Mouse (Mus musculus) C2C12 (cell line): ENCODE measurements at regions not wholly inside any gene's neighbourhood (a gene's known extent, or its start where the extent isn't known, plus 50 kb on each side); places are given as distances from the start of the nearest gene placed in this dataset.

Experiments
- H3K27me3 ChIP-seq: one replicate; pipeline ENCODE4 v1.6.1; 2011; ENCODE audit not compliant: control insufficient read depth, insufficient read depth, insufficient read length
- H3K36me3 ChIP-seq: one replicate; pipeline ENCODE4 v1.6.1; 2011; ENCODE audit not compliant: control insufficient read depth, insufficient read depth
- H3K4me3 ChIP-seq: one replicate; pipeline ENCODE4 v1.5.1; 2011; ENCODE audit warnings: mild to moderate bottlenecking, control low read depth; ENCODE audit not compliant: poor library complexity, insufficient read depth, severe bottlenecking
- H3K79me2 ChIP-seq: one replicate; pipeline ENCODE4 v1.6.1; 2011; ENCODE audit not compliant: control insufficient read depth, insufficient read depth
- H3K79me3 ChIP-seq: one replicate; pipeline ENCODE4 v1.6.1; 2011; ENCODE audit warnings: low read depth, control low read depth
- H3ac ChIP-seq: one replicate; pipeline ENCODE3; 2011; ENCODE audit warnings: low read depth; ENCODE audit not compliant: control insufficient read depth, insufficient read length
- CEBPB ChIP-seq: IDR thresholded peaks from one replicate; pipeline ENCODE4 v1.6.1; 2011; ENCODE audit warnings: low read depth, mild to moderate bottlenecking, control low read depth, moderate library complexity
- CTCF ChIP-seq: IDR thresholded peaks from one replicate; pipeline ENCODE4 v1.5.1; 2011; ENCODE audit not compliant: control insufficient read depth, insufficient read depth, insufficient read length
- FOSL1 ChIP-seq: IDR thresholded peaks from one replicate; pipeline ENCODE4 v1.8.0; 2011; ENCODE audit warnings: mild to moderate bottlenecking, low read length; ENCODE audit not compliant: poor library complexity, insufficient read depth, severe bottlenecking
- MAX ChIP-seq: IDR thresholded peaks from one replicate; pipeline ENCODE4 v1.6.1; 2011; ENCODE audit warnings: mild to moderate bottlenecking, control low read depth
- MYOD1 ChIP-seq: IDR thresholded peaks from one replicate; pipeline ENCODE4 v1.6.1; 2011; ENCODE audit warnings: low read depth; ENCODE audit not compliant: control insufficient read depth, insufficient read length
- MYOG ChIP-seq: IDR thresholded peaks from one replicate; pipeline ENCODE4 v1.6.1; 2011; ENCODE audit not compliant: control insufficient read depth, insufficient read length; ENCODE audit errors: extremely low read depth
- USF1 ChIP-seq: IDR thresholded peaks from one replicate; pipeline ENCODE4 v1.6.1; 2011; ENCODE audit warnings: low read depth, mild to moderate bottlenecking, control low read depth, moderate library complexity

DNA sequence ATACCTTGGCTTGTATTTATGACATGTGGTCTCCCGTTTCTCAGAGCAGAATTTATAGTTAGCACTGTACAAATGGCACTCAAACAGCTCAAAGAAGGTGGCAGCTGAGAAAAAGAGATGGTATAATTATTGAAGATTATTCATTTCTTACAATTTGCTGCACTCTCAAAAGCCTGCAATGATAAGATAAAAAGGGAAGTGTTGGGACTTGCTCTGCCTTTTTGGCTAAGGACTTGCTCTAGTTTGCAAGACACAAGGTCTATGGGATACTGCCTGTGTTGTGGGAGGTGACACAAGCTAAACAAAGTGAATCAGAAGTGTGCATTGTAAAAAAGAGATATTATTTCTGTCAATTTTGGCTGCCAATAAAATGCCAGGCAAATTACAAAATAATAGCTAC lies 340.2 kb upstream of the Pik3r1 start:
- Histone ChIP-seq H3K36me3 (no peaks in the 10 kb centered on the region), H3K27me3 (no peaks in the 10 kb centered on the region), H3ac (no peak overlapping the region), H3K79me3 (no peaks in the 10 kb centered on the region), H3K79me2 (no peaks in the 10 kb centered on the region), H3K4me3 (no peak overlapping the region)
- no peak for TF ChIP-seq MYOD1
- no peak for TF ChIP-seq MAX
- no peak for TF ChIP-seq CTCF
- TF ChIP-seq CEBPB = no peak
- no peak for TF ChIP-seq FOSL1

DNA sequence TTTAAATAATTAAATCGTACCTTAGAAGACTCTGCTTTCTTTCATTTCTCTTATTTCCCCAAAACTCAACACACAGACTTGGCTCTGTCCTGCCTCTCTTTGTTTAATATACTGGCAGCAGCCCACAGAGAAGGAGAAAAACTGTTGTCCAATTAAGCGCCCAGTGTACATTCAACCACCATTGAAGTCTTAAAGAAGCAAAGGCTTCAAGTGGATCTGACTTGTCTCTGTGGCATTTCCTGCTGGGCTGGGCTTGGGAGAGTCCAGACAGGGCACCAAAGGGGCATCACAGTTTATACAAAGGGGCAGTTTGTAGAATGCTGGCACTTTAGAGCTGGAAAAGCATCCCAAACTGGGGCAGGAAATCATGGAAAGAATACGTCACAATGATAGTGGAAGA lies 340.9 kb upstream of the Pik3r1 start:
- Histone ChIP-seq H3K79me2 (no peaks in the 10 kb centered on the region), H3K4me3 (no peak overlapping the region), H3K27me3 (no peaks in the 10 kb centered on the region), H3ac (no peak overlapping the region), H3K79me3 (no peaks in the 10 kb centered on the region), H3K36me3 (no peaks in the 10 kb centered on the region)
- TF ChIP-seq MYOG (no peak), CEBPB (no peak), FOSL1 (no peak), CTCF (no peak), MAX (no peak), MYOD1 (no peak), USF1 (no peak)

DNA sequence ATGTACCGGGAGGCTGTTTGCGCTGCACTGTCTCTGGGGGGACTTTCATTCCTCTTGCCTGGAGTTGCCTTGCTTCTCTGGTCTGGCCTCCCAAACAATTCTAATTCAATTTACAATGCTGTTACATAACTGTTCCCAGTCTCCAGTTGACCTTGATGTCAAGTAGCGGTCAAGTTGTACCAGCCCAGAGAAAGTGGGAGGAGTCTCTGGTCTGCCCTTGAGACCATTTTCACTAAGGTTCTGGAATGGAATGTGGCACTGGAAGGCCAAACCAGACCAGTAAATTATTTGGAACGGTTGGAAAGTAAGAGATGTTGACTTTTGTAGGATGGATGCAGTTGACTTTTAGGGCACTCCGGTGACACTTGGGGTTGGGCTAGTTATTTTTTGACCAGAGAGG lies 345.9 kb upstream of the Pik3r1 start:
- Histone ChIP-seq H3ac (no peak overlapping the region), H3K79me3 (no peaks in the 10 kb centered on the region), H3K4me3 (no peak overlapping the region), H3K27me3 (no peaks in the 10 kb centered on the region), H3K36me3 (no peaks in the 10 kb centered on the region), H3K79me2 (no peaks in the 10 kb centered on the region)
- TF ChIP-seq FOSL1 (no peak), CEBPB (no peak), MAX (no peak), USF1 (no peak), CTCF (no peak), MYOG (no peak), MYOD1 (no peak)

DNA sequence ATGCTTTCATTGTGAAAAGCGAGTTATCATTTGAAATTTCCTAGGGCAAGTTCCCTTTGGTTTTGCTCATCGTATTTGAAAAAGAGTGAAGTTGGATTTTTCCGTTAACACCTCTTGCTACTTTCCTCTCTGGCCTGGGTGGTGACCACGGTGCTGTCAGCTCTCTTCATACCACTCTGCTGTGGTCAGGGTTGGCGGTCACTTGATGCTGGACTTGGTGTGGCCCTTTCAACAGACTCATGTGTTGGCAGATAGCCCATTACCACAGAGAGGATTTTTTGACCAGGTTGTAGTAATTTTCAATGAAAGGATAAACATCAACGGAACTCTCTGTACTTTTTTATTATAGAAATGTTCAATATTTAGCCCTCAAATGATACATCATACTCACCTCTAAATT lies 354.3 kb upstream of the Pik3r1 start:
- Histone ChIP-seq H3K4me3 (no peak overlapping the region), H3K27me3 (no peaks in the 10 kb centered on the region), H3ac (no peak overlapping the region), H3K79me2 (no peaks in the 10 kb centered on the region), H3K79me3 (no peaks in the 10 kb centered on the region), H3K36me3 (no peaks in the 10 kb centered on the region)
- no peak for TF ChIP-seq USF1
- no peak for TF ChIP-seq MYOD1
- TF ChIP-seq MYOG = no peak
- no peak for TF ChIP-seq MAX
- no peak for TF ChIP-seq CEBPB
- TF ChIP-seq FOSL1 = no peak
- no peak for TF ChIP-seq CTCF

DNA sequence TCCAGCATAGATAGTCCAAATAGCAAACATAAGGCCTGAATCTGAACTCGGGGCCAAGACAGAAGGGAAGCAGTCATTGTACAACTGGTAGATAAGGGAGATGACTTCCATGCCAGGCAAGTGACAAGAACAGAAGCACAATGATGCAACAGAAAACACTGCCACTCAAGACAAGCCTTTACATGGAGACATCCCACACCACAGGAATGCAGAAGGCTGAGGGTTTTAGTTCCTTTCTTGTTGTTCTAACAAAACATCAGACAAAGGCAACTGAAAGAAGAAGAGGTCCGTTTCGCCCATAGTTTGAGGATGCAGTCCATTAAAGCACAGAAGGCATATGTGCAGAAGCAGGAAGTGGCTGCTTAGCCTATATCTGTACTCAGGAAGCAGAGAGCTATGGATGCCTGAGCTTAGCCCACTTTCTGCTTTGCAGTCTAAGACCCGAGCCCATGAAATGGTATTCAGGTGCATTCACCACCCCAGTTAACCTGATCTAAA lies 360.0 kb upstream of the Pik3r1 start:
- H3ac ChIP-seq = no peak overlapping the region
- TF ChIP-seq MYOG = no peak
- TF ChIP-seq MAX = no peak
- TF ChIP-seq FOSL1 = no peak
- no peak for TF ChIP-seq CTCF
- TF ChIP-seq CEBPB = no peak
- no peak for TF ChIP-seq MYOD1
- H3K79me2 ChIP-seq = no peaks in the 10 kb centered on the region
- no peaks in the 10 kb centered on the region for H3K36me3 ChIP-seq
- H3K79me3 ChIP-seq = no peaks in the 10 kb centered on the region
- H3K27me3 ChIP-seq = no peaks in the 10 kb centered on the region
- no peak overlapping the region for H3K4me3 ChIP-seq

DNA sequence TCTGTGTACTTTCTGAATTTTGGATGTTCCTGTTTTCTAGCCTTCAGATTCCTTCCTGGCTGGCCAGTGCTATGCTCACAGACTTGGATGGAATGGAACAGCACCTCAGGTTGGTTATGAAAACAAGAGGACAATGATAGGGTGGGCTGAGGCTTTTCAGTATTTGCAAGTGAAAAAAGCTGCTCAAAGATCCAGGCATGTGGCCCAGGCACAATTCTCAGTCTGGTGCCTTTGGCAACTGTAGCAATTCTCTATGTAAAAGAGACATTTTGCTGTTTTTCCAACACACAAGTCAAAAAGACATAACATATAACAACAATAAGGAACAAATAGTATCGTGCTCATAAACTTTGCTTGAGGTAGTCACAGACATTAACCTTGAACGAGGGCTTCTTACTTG lies 363.4 kb upstream of the Pik3r1 start:
- no peaks in the 10 kb centered on the region for H3K79me3 ChIP-seq
- H3ac ChIP-seq = no peak overlapping the region
- H3K4me3 ChIP-seq = no peak overlapping the region
- H3K36me3 ChIP-seq = no peaks in the 10 kb centered on the region
- H3K79me2 ChIP-seq = no peaks in the 10 kb centered on the region
- TF ChIP-seq MAX = no peak
- no peak for TF ChIP-seq CTCF
- TF ChIP-seq MYOD1 = no peak
- no peak for TF ChIP-seq USF1
- TF ChIP-seq FOSL1 = no peak
- no peak for TF ChIP-seq MYOG
- no peak for TF ChIP-seq CEBPB
- no peaks in the 10 kb centered on the region for H3K27me3 ChIP-seq
